Comparison of ENCODE assay signal across 9 mouse cellular contexts in genomic region chrX:93281756-93282155, GRCm38 (mm10). TPM values are rescaled to one million over a fixed set of nuclear protein-coding genes. Genes with fewer than 3 reads are reported as not detected.
DNase-seq lines count a peak whose midpoint lies in the region; ATAC-seq and TF ChIP-seq lines count a peak whose summit lies in the region.
"Had no signal": no experiment of that assay in that cellular context is flagged by ENCODE, and none has a peak within 500 bp of the region (broad histone marks: within the 10 kb centered on the region; RNA-seq: fewer than 3 reads in every experiment).

No protein-coding gene starts in this region.

- H3K4me1 ChIP-seq in heart, embryonic 10.5 days, result no peaks in the 10 kb centered on the region; the same call in 1 of the 2 replicates
- H3K4me1 ChIP-seq in neural tube, embryonic 12.5 days, result no peaks in the 10 kb centered on the region
- H3K4me1 ChIP-seq in intestine, postnatal 0 days (replicated peaks; ENCODE audit: control insufficient read depth, insufficient read depth, low read length), result no peaks in the 10 kb centered on the region

- DNase-seq in heart, embryonic 10.5 days (ENCODE audit: low spot score), result no peak
- DNase-seq in heart, adult 8-10 months (ENCODE audit: low spot score), result no peak
- DNase-seq in neural tube, embryonic 10.5 days (ENCODE audit: extremely low spot score, low spot score), result no peak
- DNase-seq in splenic B cell, adult 2 months (ENCODE audit: low read depth, low spot score), result peak; percentile 1
- DNase-seq in layer of hippocampus, adult 9-11 months, result no peak
- DNase-seq in cerebellum, postnatal 4 days (ENCODE audit: low spot score in 2 of 2), result no peak

- no peaks in the 10 kb centered on the region for H3K9me3 ChIP-seq in heart, embryonic 10.5 days
- no peaks in the 10 kb centered on the region for H3K9me3 ChIP-seq in neural tube, embryonic 12.5 days
- 0 out of 2 replicates have a peak, but pooled peaks cover 2% of the 10 kb centered on the region for H3K9me3 ChIP-seq in intestine, postnatal 0 days (ENCODE audit: control insufficient read depth)

- peaks cover 73% of the 10 kb centered on the region for H3K27me3 ChIP-seq in heart, embryonic 10.5 days (ENCODE audit: insufficient read depth, poor library complexity, severe bottlenecking)
- H3K27me3 ChIP-seq in neural tube, embryonic 12.5 days (replicated peaks), result peaks cover 51% of the 10 kb centered on the region
- H3K27me3 ChIP-seq in intestine, postnatal 0 days (replicated peaks; ENCODE audit: control insufficient read depth, insufficient read depth, low read length), result peaks cover 60% of the 10 kb centered on the region
- peaks cover 2% of the 10 kb centered on the region for H3K27me3 ChIP-seq in splenic B cell, adult 2 months (ENCODE audit: control insufficient read depth, insufficient read depth, low read length, poor library complexity, severe bottlenecking)

- 0 out of 2 replicates have a peak, but pooled peaks have one; percentile 26 for ATAC-seq in neural tube, embryonic 12.5 days (ENCODE audit: low FRiP score, low read depth)
- ATAC-seq in intestine, postnatal 0 days, result no peak

- H3K36me3 ChIP-seq in heart, embryonic 10.5 days, result no peaks in the 10 kb centered on the region
- H3K36me3 ChIP-seq in neural tube, embryonic 12.5 days, result no peaks in the 10 kb centered on the region
- H3K36me3 ChIP-seq in intestine, postnatal 0 days (ENCODE audit: control insufficient read depth, insufficient read depth), result no peaks in the 10 kb centered on the region
- no peaks in the 10 kb centered on the region for H3K36me3 ChIP-seq in splenic B cell, adult 2 months (ENCODE audit: control insufficient read depth, insufficient read depth, low read length, poor library complexity, severe bottlenecking)

- no peak overlapping the region for H3K9ac ChIP-seq in neural tube, embryonic 12.5 days
- H3K9ac ChIP-seq in intestine, postnatal 0 days (ENCODE audit: low read depth, low read length), result no peak overlapping the region

- WGBS in heart, embryonic 10.5 days, result 12% methylated on average over 5 of the region's 5 CpGs
- 23% methylated on average over 5 of the region's 5 CpGs for WGBS in neural tube, embryonic 12.5 days
- WGBS in intestine, postnatal 0 days, result 26% methylated on average over 5 of the region's 5 CpGs

- H3K4me3 ChIP-seq in heart, embryonic 10.5 days, result peak overlapping the region; percentile 42
- H3K4me3 ChIP-seq in neural tube, embryonic 12.5 days, result no peak overlapping the region
- H3K4me3 ChIP-seq in intestine, postnatal 0 days (ENCODE audit: low read depth, low read length), result 0 out of 2 replicates have a peak overlapping the region, but pooled peaks have one; percentile 5

- no peak for TF ChIP-seq CTCF in intestine, postnatal 0 days (IDR thresholded peaks at IDR 0.05; ENCODE audit: low read depth)

- no peak overlapping the region for H3K27ac ChIP-seq in heart, embryonic 10.5 days
- no peak overlapping the region for H3K27ac ChIP-seq in neural tube, embryonic 12.5 days
- H3K27ac ChIP-seq in intestine, postnatal 0 days (ENCODE audit: low read depth, low read length), result no peak overlapping the region

- H3K4me2 ChIP-seq in neural tube, embryonic 12.5 days (replicated peaks), result peak overlapping the region; percentile 36
- no peak overlapping the region; the same call in 1 of the 2 replicates for H3K4me2 ChIP-seq in intestine, postnatal 0 days (replicated peaks; ENCODE audit: low read depth)

RNA-seq across cellular contexts. Expression of gene Arx, which starts 4.5 kb away (rescaled TPM):
- polyA plus RNA-seq in heart, embryonic 10.5 days (2016; fragmentation: Nextera tagmentation; extraction: Ambion mirVana), result 0.29 TPM in 1 of 2 replicates, not detected in the other
- not detected for total RNA-seq in heart, adult 8-10 months (2022)
- 1.8 and 2.9 TPM in 2 replicates for polyA plus RNA-seq in neural tube, embryonic 12.5 days (2016; fragmentation: Nextera tagmentation; extraction: Ambion mirVana)
- 0.14 and 0.42 TPM in 2 replicates for polyA plus RNA-seq in intestine, postnatal 0 days (2015; fragmentation: Nextera tagmentation; extraction: Ambion mirVana)
- total RNA-seq: neutrophil, adult 5-6 weeks had no signal
